Mouse (Mus musculus): ENCODE results near the gene Tuba4a.
A peak's percentile ranks its signal among the peaks of the same experiment; 100 is the strongest.

The Tuba4a gene

GRCm38 (mm10) chr1:75218227-75219001, 1.3 kb downstream of the Tuba4a start:
- H3K9me3 ChIP-seq (ENCODE audit: low read length) = no peaks in the 10 kb centered on the region
- TF ChIP-seq POU5F1 (IDR thresholded peaks at IDR 0.05; ENCODE audit: borderline replicate concordance, low read length) (no peak), NANOG (IDR thresholded peaks at IDR 0.05; ENCODE audit: borderline replicate concordance, low read length) (no peak), CTCF (conservative IDR thresholded peaks at IDR 0.05; ENCODE audit: low read length) (no peak)
- peak overlapping the region; percentile 91 for H3K4me3 ChIP-seq (replicated peaks; ENCODE audit: low read length)
- peaks cover 95% of the 10 kb centered on the region for H3K4me1 ChIP-seq (replicated peaks; ENCODE audit: low read depth, low read length)
- peaks cover 16% of the 10 kb centered on the region for H3K27me3 ChIP-seq (ENCODE audit: insufficient read depth, low read length)
- peaks cover 46% of the 10 kb centered on the region for H3K36me3 ChIP-seq (ENCODE audit: insufficient read depth, low read length)

GRCm38 (mm10) chr1:75217893-75218226, 1.8 kb downstream of the Tuba4a start:
- peaks cover 95% of the 10 kb centered on the region for H3K4me1 ChIP-seq (replicated peaks; ENCODE audit: low read depth, low read length)
- H3K9me3 ChIP-seq (ENCODE audit: low read length) = no peaks in the 10 kb centered on the region
- H3K27me3 ChIP-seq (ENCODE audit: insufficient read depth, low read length) = peaks cover 16% of the 10 kb centered on the region
- H3K36me3 ChIP-seq (ENCODE audit: insufficient read depth, low read length) = peaks cover 52% of the 10 kb centered on the region
- H3K4me3 ChIP-seq (replicated peaks; ENCODE audit: low read length) = peak overlapping the region; percentile 91
- TF ChIP-seq POU5F1 (IDR thresholded peaks at IDR 0.05; ENCODE audit: borderline replicate concordance, low read length) = no peak
- TF ChIP-seq NANOG (IDR thresholded peaks at IDR 0.05; ENCODE audit: borderline replicate concordance, low read length) = no peak
- TF ChIP-seq CTCF (conservative IDR thresholded peaks at IDR 0.05; ENCODE audit: low read length) = no peak

- H3K27me3 ChIP-seq (ENCODE audit: insufficient read depth, low read length) = peaks cover 16% of the 10 kb centered on the region
- peaks cover 60% of the 10 kb centered on the region for H3K36me3 ChIP-seq (ENCODE audit: insufficient read depth, low read length)
- TF ChIP-seq NANOG (IDR thresholded peaks at IDR 0.05; ENCODE audit: borderline replicate concordance, low read length) = no peak
- no peak for TF ChIP-seq POU5F1 (IDR thresholded peaks at IDR 0.05; ENCODE audit: borderline replicate concordance, low read length)
- no peak for TF ChIP-seq CTCF (conservative IDR thresholded peaks at IDR 0.05; ENCODE audit: low read length)
- H3K4me3 ChIP-seq (replicated peaks; ENCODE audit: low read length) = peak overlapping the region; percentile 91
- no peaks in the 10 kb centered on the region for H3K9me3 ChIP-seq (ENCODE audit: low read length)
- peaks cover 95% of the 10 kb centered on the region for H3K4me1 ChIP-seq (replicated peaks; ENCODE audit: low read depth, low read length)
Measured at GRCm38 (mm10) chr1:75216797-75217585, 2.7 kb downstream of the Tuba4a start.

- no peak for TF ChIP-seq CTCF (conservative IDR thresholded peaks at IDR 0.05; ENCODE audit: low read length)
- no peak for TF ChIP-seq NANOG (IDR thresholded peaks at IDR 0.05; ENCODE audit: borderline replicate concordance, low read length)
- TF ChIP-seq POU5F1 (IDR thresholded peaks at IDR 0.05; ENCODE audit: borderline replicate concordance, low read length) = no peak
- no peaks in the 10 kb centered on the region for H3K9me3 ChIP-seq (ENCODE audit: low read length)
- H3K36me3 ChIP-seq (ENCODE audit: insufficient read depth, low read length) = peaks cover 66% of the 10 kb centered on the region
- peaks cover 93% of the 10 kb centered on the region for H3K4me1 ChIP-seq (replicated peaks; ENCODE audit: low read depth, low read length)
- peaks cover 14% of the 10 kb centered on the region for H3K27me3 ChIP-seq (ENCODE audit: insufficient read depth, low read length)
- H3K4me3 ChIP-seq (replicated peaks; ENCODE audit: low read length) = 0 out of 2 replicates have a peak overlapping the region, but pooled peaks have one; percentile 32
Measured at GRCm38 (mm10) chr1:75215785-75216184, 3.9 kb downstream of the Tuba4a start.

GRCm38 (mm10) chr1:75214886-75215285, 4.8 kb downstream of the Tuba4a start:
- Histone ChIP-seq H3K9me3 (ENCODE audit: low read length) (no peaks in the 10 kb centered on the region), H3K27me3 (ENCODE audit: insufficient read depth, low read length) (peaks cover 5% of the 10 kb centered on the region), H3K36me3 (ENCODE audit: insufficient read depth, low read length) (peaks cover 66% of the 10 kb centered on the region), H3K4me3 (replicated peaks; ENCODE audit: low read length) (peak overlapping the region; percentile 32), H3K4me1 (replicated peaks; ENCODE audit: low read depth, low read length) (peaks cover 90% of the 10 kb centered on the region)
- TF ChIP-seq POU5F1 (IDR thresholded peaks at IDR 0.05; ENCODE audit: borderline replicate concordance, low read length) = no peak
- TF ChIP-seq CTCF (conservative IDR thresholded peaks at IDR 0.05; ENCODE audit: low read length) = no peak
- no peak for TF ChIP-seq NANOG (IDR thresholded peaks at IDR 0.05; ENCODE audit: borderline replicate concordance, low read length)

- Histone ChIP-seq H3K36me3 (ENCODE audit: insufficient read depth, low read length) (peaks cover 66% of the 10 kb centered on the region), H3K4me3 (replicated peaks; ENCODE audit: low read length) (peak overlapping the region; percentile 32), H3K27me3 (ENCODE audit: insufficient read depth, low read length) (peaks cover under 1% of the 10 kb centered on the region; the same call in 1 of the 2 replicates), H3K9me3 (ENCODE audit: low read length) (no peaks in the 10 kb centered on the region), H3K4me1 (replicated peaks; ENCODE audit: low read depth, low read length) (peaks cover 90% of the 10 kb centered on the region)
- TF ChIP-seq CTCF (conservative IDR thresholded peaks at IDR 0.05; ENCODE audit: low read length) (no peak), POU5F1 (IDR thresholded peaks at IDR 0.05; ENCODE audit: borderline replicate concordance, low read length) (no peak)
Measured at GRCm38 (mm10) chr1:75214442-75214841, 5.2 kb downstream of the Tuba4a start.

- Histone ChIP-seq H3K4me3 (replicated peaks; ENCODE audit: low read length) (peak overlapping the region; percentile 95), H3K4me1 (replicated peaks; ENCODE audit: low read depth, low read length) (peaks cover 91% of the 10 kb centered on the region), H3K36me3 (ENCODE audit: insufficient read depth, low read length) (peaks cover 66% of the 10 kb centered on the region), H3K9me3 (ENCODE audit: low read length) (no peaks in the 10 kb centered on the region), H3K27me3 (ENCODE audit: insufficient read depth, low read length) (no peaks in the 10 kb centered on the region)
- TF ChIP-seq POU5F1 (IDR thresholded peaks at IDR 0.05; ENCODE audit: borderline replicate concordance, low read length) (no peak), NANOG (IDR thresholded peaks at IDR 0.05; ENCODE audit: borderline replicate concordance, low read length) (no peak), CTCF (conservative IDR thresholded peaks at IDR 0.05; ENCODE audit: low read length) (no peak)
Measured at GRCm38 (mm10) chr1:75213096-75213495, 6.6 kb downstream of the Tuba4a start.

GRCm38 (mm10) chr1:75212542-75212941, 7.1 kb downstream of the Tuba4a start:
- H3K9me3 ChIP-seq (ENCODE audit: low read length) = no peaks in the 10 kb centered on the region
- peaks cover 61% of the 10 kb centered on the region for H3K36me3 ChIP-seq (ENCODE audit: insufficient read depth, low read length)
- H3K27me3 ChIP-seq (ENCODE audit: insufficient read depth, low read length) = no peaks in the 10 kb centered on the region
- TF ChIP-seq POU5F1 (IDR thresholded peaks at IDR 0.05; ENCODE audit: borderline replicate concordance, low read length) = no peak
- TF ChIP-seq NANOG (IDR thresholded peaks at IDR 0.05; ENCODE audit: borderline replicate concordance, low read length) = no peak
- TF ChIP-seq CTCF (conservative IDR thresholded peaks at IDR 0.05; ENCODE audit: low read length) = no peak
- peak overlapping the region; percentile 95 for H3K4me3 ChIP-seq (replicated peaks; ENCODE audit: low read length)
- peaks cover 88% of the 10 kb centered on the region for H3K4me1 ChIP-seq (replicated peaks; ENCODE audit: low read depth, low read length)

Measured in E14TG2a.4 (cell line).